Mouse (Mus musculus): ENCODE data around the gene Cd2ap. TPM values are rescaled to one million over a fixed set of nuclear protein-coding genes. Genes with fewer than 3 reads are reported as not detected.

The Cd2ap gene
- polyA plus RNA-seq, 1 experiment from 2014 or later, result 7.1 TPM

Other genes starting within 250 kb of the Cd2ap start
- 0.21 and 0.23 TPM in 2 replicates for gene Adgrf4, start 184.4 kb downstream of the Cd2ap start, polyA plus RNA-seq (2015; fragmentation: Nextera tagmentation; extraction: Ambion mirVana)
- gene Adgrf2, start 134.5 kb downstream of the Cd2ap start, polyA plus RNA-seq (2015; fragmentation: Nextera tagmentation; extraction: Ambion mirVana), result 0.14 TPM in 1 of 2 replicates, not detected in the other
- gene Tnfrsf21, start 139.9 kb upstream of the Cd2ap start, polyA plus RNA-seq (2015; fragmentation: Nextera tagmentation; extraction: Ambion mirVana), result 83.0 and 88.1 TPM in 2 replicates

All from hindbrain, embryonic 16.5 days (tissue).